Comparison of ENCODE assay signal across 8 mouse cellular contexts in genomic region chr8:9975898-9976611, GRCm38 (mm10). TPM values are rescaled to one million over a fixed set of nuclear protein-coding genes. Genes with fewer than 3 reads are reported as not detected.
A peak's percentile ranks its signal among the peaks of the same experiment; 100 is the strongest.
DNase-seq lines count a peak whose midpoint lies in the region; ATAC-seq and TF ChIP-seq lines count a peak whose summit lies in the region.

No protein-coding gene starts in this region.

- peak overlapping the region; percentile 75 for H3K4me3 ChIP-seq in embryonic facial prominence, embryonic 13.5 days
- H3K4me3 ChIP-seq in kidney, adult 2 months (ENCODE audit: insufficient read depth, low read depth, low read length), result peak overlapping the region; percentile 96
- peak overlapping the region; percentile 70 for H3K4me3 ChIP-seq in limb, embryonic 12.5 days (replicated peaks)
- H3K4me3 ChIP-seq in midbrain, embryonic 15.5 days, result peak overlapping the region; percentile 84
- H3K4me3 ChIP-seq in spleen, adult 2 months (ENCODE audit: extremely low read depth, insufficient read depth, insufficient read length), result peak overlapping the region; percentile 82

- DNase-seq in 3134 (ENCODE audit: extremely low read depth, insufficient read length, low spot score), result peak; percentile 100
- DNase-seq in adrenal gland, postnatal 36 days, result peak; percentile 99
- peak; percentile 99 for DNase-seq in heart, adult 18-20 months
- peak; percentile 100 for DNase-seq in kidney, adult 2 months
- peak; percentile 96 to 98 for DNase-seq in spleen, adult 2 months (ENCODE audit: low read depth in 1 of 2, low spot score in 2 of 2)

- peak; percentile 55 for TF ChIP-seq POLR2A in kidney, adult 2 months (IDR thresholded peaks at IDR 0.05; ENCODE audit: low read depth, low read length)
- peak; percentile 16; the same call in 1 of the 2 replicates for TF ChIP-seq POLR2A in spleen, adult 2 months (IDR thresholded peaks at IDR 0.05; ENCODE audit: low read depth, low read length)

- H3K27me3 ChIP-seq in embryonic facial prominence, embryonic 13.5 days, result no peaks in the 10 kb centered on the region
- H3K27me3 ChIP-seq in kidney, adult 2 months (replicated peaks; ENCODE audit: control insufficient read depth, insufficient read depth, low read length), result no peaks in the 10 kb centered on the region
- H3K27me3 ChIP-seq in limb, embryonic 12.5 days, result no peaks in the 10 kb centered on the region
- no peaks in the 10 kb centered on the region for H3K27me3 ChIP-seq in midbrain, embryonic 15.5 days (replicated peaks)
- H3K27me3 ChIP-seq in spleen, adult 2 months (ENCODE audit: control insufficient read depth, insufficient read depth, low read length), result no peaks in the 10 kb centered on the region

- H3K36me3 ChIP-seq in embryonic facial prominence, embryonic 13.5 days, result peaks cover 26% of the 10 kb centered on the region
- H3K36me3 ChIP-seq in kidney, adult 2 months (ENCODE audit: control insufficient read depth, insufficient read depth, low read length), result peaks cover 4% of the 10 kb centered on the region; the same call in 1 of the 2 replicates
- peaks cover 26% of the 10 kb centered on the region for H3K36me3 ChIP-seq in limb, embryonic 12.5 days
- H3K36me3 ChIP-seq in midbrain, embryonic 15.5 days (replicated peaks), result peaks cover 21% of the 10 kb centered on the region
- peaks cover 13% of the 10 kb centered on the region for H3K36me3 ChIP-seq in spleen, adult 2 months (ENCODE audit: control insufficient read depth, insufficient read depth, low read length)

- peak; percentile 95 for ATAC-seq in embryonic facial prominence, embryonic 13.5 days (ENCODE audit: insufficient number of reproducible peaks, insufficient read depth, low FRiP score, low TSS enrichment, low read depth)
- ATAC-seq in limb, embryonic 12.5 days (ENCODE audit: insufficient number of reproducible peaks, insufficient read depth, low FRiP score, low TSS enrichment, low read depth), result peak; percentile 94
- ATAC-seq in midbrain, embryonic 15.5 days (replicated peaks), result peak; percentile 95

- no peak overlapping the region for H3K27ac ChIP-seq in embryonic facial prominence, embryonic 13.5 days
- H3K27ac ChIP-seq in kidney, adult 2 months (ENCODE audit: insufficient read depth, low read depth, low read length), result peak overlapping the region; percentile 68
- no peak overlapping the region for H3K27ac ChIP-seq in limb, embryonic 12.5 days
- H3K27ac ChIP-seq in midbrain, embryonic 15.5 days, result peak overlapping the region; percentile 79
- peak overlapping the region; percentile 59 for H3K27ac ChIP-seq in spleen, adult 2 months (ENCODE audit: insufficient read depth, low read length)

- TF ChIP-seq CTCF in kidney, adult 2 months (conservative IDR thresholded peaks at IDR 0.05; ENCODE audit: insufficient read depth, insufficient read length, low read depth, low read length), result peak; percentile 85
- peak; percentile 82 for TF ChIP-seq CTCF in spleen, adult 2 months (IDR thresholded peaks at IDR 0.05; ENCODE audit: extremely low read depth, insufficient read depth, insufficient read length, insufficient replicate concordance)

- no peaks in the 10 kb centered on the region for H3K9me3 ChIP-seq in embryonic facial prominence, embryonic 13.5 days
- H3K9me3 ChIP-seq in limb, embryonic 12.5 days, result no peaks in the 10 kb centered on the region
- H3K9me3 ChIP-seq in midbrain, embryonic 15.5 days, result no peaks in the 10 kb centered on the region

- peaks cover 30% of the 10 kb centered on the region for H3K4me1 ChIP-seq in embryonic facial prominence, embryonic 13.5 days
- peaks cover 11% of the 10 kb centered on the region for H3K4me1 ChIP-seq in kidney, adult 2 months (ENCODE audit: control insufficient read depth, insufficient read depth, low read length)
- H3K4me1 ChIP-seq in limb, embryonic 12.5 days (replicated peaks), result peaks cover 31% of the 10 kb centered on the region
- peaks cover 52% of the 10 kb centered on the region for H3K4me1 ChIP-seq in midbrain, embryonic 15.5 days
- H3K4me1 ChIP-seq in spleen, adult 2 months (ENCODE audit: control insufficient read depth, insufficient read depth, insufficient read length), result peaks cover 6% of the 10 kb centered on the region; the same call in 1 of the 2 replicates

- WGBS in embryonic facial prominence, embryonic 13.5 days, result under 1% methylated on average over 47 of the region's 47 CpGs
- under 1% methylated on average over 47 of the region's 47 CpGs for WGBS in kidney, adult 2 months
- WGBS in limb, embryonic 12.5 days, result under 1% methylated on average over 47 of the region's 47 CpGs
- under 1% methylated on average over 47 of the region's 47 CpGs for WGBS in midbrain, embryonic 15.5 days
- under 1% methylated on average over 47 of the region's 47 CpGs for WGBS in spleen, adult 2 months

- peak overlapping the region; percentile 80 for H3K9ac ChIP-seq in embryonic facial prominence, embryonic 13.5 days
- H3K9ac ChIP-seq in limb, embryonic 12.5 days (replicated peaks), result peak overlapping the region; percentile 65
- peak overlapping the region; percentile 75 for H3K9ac ChIP-seq in midbrain, embryonic 15.5 days

- peak overlapping the region; percentile 74 for H3K4me2 ChIP-seq in embryonic facial prominence, embryonic 13.5 days
- peak overlapping the region; percentile 79 for H3K4me2 ChIP-seq in limb, embryonic 12.5 days
- peak overlapping the region; percentile 75 for H3K4me2 ChIP-seq in midbrain, embryonic 15.5 days

RNA-seq across cellular contexts. Expression of gene Lig4, which starts 1.4 kb away (rescaled TPM):
- total RNA-seq in adrenal gland, postnatal 36 days (2021), result 1 to 10 TPM; 8.3 to 9.7 TPM
- 6.0 and 7.0 TPM in 2 replicates for polyA plus RNA-seq in embryonic facial prominence, embryonic 13.5 days (2015; fragmentation: Nextera tagmentation; extraction: Ambion mirVana)
- total RNA-seq in heart, adult 18-20 months (2021), result 1 to 10 TPM; 4.9 to 5.2 TPM
- polyA plus RNA-seq in kidney, adult 2 months (2012; rRNA removed), result 2.0 and 2.2 TPM in 2 replicates
- polyA plus RNA-seq in limb, embryonic 12.5 days (2016; fragmentation: Nextera tagmentation; extraction: Ambion mirVana), result 6.2 and 7.9 TPM in 2 replicates
- polyA plus RNA-seq in midbrain, embryonic 15.5 days (2015; fragmentation: Nextera tagmentation; extraction: Ambion mirVana), result 12.3 and 14.3 TPM in 2 replicates
- polyA plus RNA-seq in spleen, adult 2 months (2012; rRNA removed), result 1.1 and 1.3 TPM in 2 replicates

RNA-seq across cellular contexts. Expression of gene Abhd13, which starts 1.5 kb away (rescaled TPM):
- total RNA-seq in adrenal gland, postnatal 36 days (2021), result 10 to 100 TPM; 22.8 to 25.1 TPM
- 15.4 and 15.9 TPM in 2 replicates for polyA plus RNA-seq in embryonic facial prominence, embryonic 13.5 days (2015; fragmentation: Nextera tagmentation; extraction: Ambion mirVana)
- total RNA-seq in heart, adult 18-20 months (2021), result 1 to 10 TPM; 9.2 to 9.3 TPM
- 5.3 and 6.3 TPM in 2 replicates for polyA plus RNA-seq in kidney, adult 2 months (2012; rRNA removed)
- 21.4 and 22.0 TPM in 2 replicates for polyA plus RNA-seq in limb, embryonic 12.5 days (2016; fragmentation: Nextera tagmentation; extraction: Ambion mirVana)
- 13.4 and 13.6 TPM in 2 replicates for polyA plus RNA-seq in midbrain, embryonic 15.5 days (2015; fragmentation: Nextera tagmentation; extraction: Ambion mirVana)
- 2.9 and 3.0 TPM in 2 replicates for polyA plus RNA-seq in spleen, adult 2 months (2012; rRNA removed)

RNA-seq across cellular contexts. Expression of gene Tnfsf13b, which starts 30.2 kb away (rescaled TPM):
- 1 to 10 TPM; 3.4 to 6.0 TPM for total RNA-seq in adrenal gland, postnatal 36 days (2021)
- 0.10 and 0.27 TPM in 2 replicates for polyA plus RNA-seq in embryonic facial prominence, embryonic 13.5 days (2015; fragmentation: Nextera tagmentation; extraction: Ambion mirVana)
- total RNA-seq in heart, adult 18-20 months (2021), result 1 to 10 TPM; 4.5 to 6.0 TPM
- 2.0 and 2.4 TPM in 2 replicates for polyA plus RNA-seq in kidney, adult 2 months (2012; rRNA removed)
- 0.53 and 0.54 TPM in 2 replicates for polyA plus RNA-seq in limb, embryonic 12.5 days (2016; fragmentation: Nextera tagmentation; extraction: Ambion mirVana)
- polyA plus RNA-seq in midbrain, embryonic 15.5 days (2015; fragmentation: Nextera tagmentation; extraction: Ambion mirVana), result 0.18 and 0.58 TPM in 2 replicates
- polyA plus RNA-seq in spleen, adult 2 months (2012; rRNA removed), result 6.6 and 11.3 TPM in 2 replicates

Comparison
In these comparisons a context has a peak if more than half of its experiments do, and no peak if none do; other contexts are left out.
1. H3K27ac ChIP-seq: peak in kidney, adult 2 months (single experiment), midbrain, embryonic 15.5 days (single experiment) and spleen, adult 2 months (single experiment); none in embryonic facial prominence, embryonic 13.5 days (single experiment) and limb, embryonic 12.5 days (single experiment).
2. Peak in every context shown above with its lines, with median percentiles within 50 percentile points of each other: DNase-seq, ATAC-seq, H3K4me2 ChIP-seq, H3K4me3 ChIP-seq and H3K9ac ChIP-seq.